Mouse (Mus musculus) common myeloid progenitor, adult 5-6 weeks (primary cell): ENCODE measurements around the gene Pou6f1. TPM values are rescaled to one million over a fixed set of nuclear protein-coding genes. Genes with fewer than 3 reads are reported as not detected.
"Not testable (repeated sequence)": the region's sequence is repeated elsewhere in the genome, so short reads cannot be mapped to it uniquely, and the experiment has no call there.

ENCODE experiments used
- ATAC-seq: replicated peaks from 2 replicates; pipeline ENCODE4 v1.8.0; 2016; ENCODE audit warnings: low read depth, mild to moderate bottlenecking, moderate TSS enrichment, inconsistent platforms; ENCODE audit not compliant: poor library complexity, severe bottlenecking
- total RNA-seq: library from RNA; stranded (forward); fragments of 200-1000, 187-1606 nt; gene quantifications from 2 replicates; pipeline ENCODE4 v1.2.3, GENCODE M21; 2017

Gene Pou6f1
- total RNA-seq, 1 experiment from 2014 or later, result 1.4 TPM

GRCm38 (mm10) chr15:100622164-100622563, 22.4 kb upstream of the Pou6f1 start:
- peak; percentile 71 for ATAC-seq

- peak; percentile 15; the same call in 1 of the 2 replicates for ATAC-seq
Observed at GRCm38 (mm10) chr15:100621671-100622070, 21.9 kb upstream of the Pou6f1 start.

- no peak for ATAC-seq
Observed at GRCm38 (mm10) chr15:100619200-100619599, 19.4 kb upstream of the Pou6f1 start.

- ATAC-seq, result no peak
Observed at GRCm38 (mm10) chr15:100616221-100616620, 16.4 kb upstream of the Pou6f1 start.

- peak; percentile 53 for ATAC-seq
Observed at GRCm38 (mm10) chr15:100615825-100616220, 16.0 kb upstream of the Pou6f1 start.

- ATAC-seq, result peak; percentile 69
Observed at GRCm38 (mm10) chr15:100614996-100615824, 15.4 kb upstream of the Pou6f1 start, which contains the start of gene Dazap2. Dazap2 (plus strand) TSS chr15:100615349.

GRCm38 (mm10) chr15:100614218-100614995, 14.6 kb upstream of the Pou6f1 start:
- peak; percentile 28 for ATAC-seq

GRCm38 (mm10) chr15:100613584-100613983, 13.8 kb upstream of the Pou6f1 start:
- peak; percentile 43 for ATAC-seq

GRCm38 (mm10) chr15:100612432-100612831, 12.6 kb upstream of the Pou6f1 start:
- no peak for ATAC-seq

GRCm38 (mm10) chr15:100611951-100612350, 12.2 kb upstream of the Pou6f1 start:
- ATAC-seq, result no peak

- ATAC-seq, result not testable (repeated sequence)
Observed at GRCm38 (mm10) chr15:100606677-100607076, 6.9 kb upstream of the Pou6f1 start.

GRCm38 (mm10) chr15:100601669-100602068, 1.9 kb upstream of the Pou6f1 start:
- ATAC-seq, result no peak

GRCm38 (mm10) chr15:100600696-100601272, 1.0 kb upstream of the Pou6f1 start:
- ATAC-seq, result no peak

- ATAC-seq, result peak; percentile 74
Observed at GRCm38 (mm10) chr15:100600047-100600695, 387 bp upstream of the Pou6f1 start.

- peak; percentile 45 for ATAC-seq
Observed at GRCm38 (mm10) chr15:100598883-100599275, 905 bp downstream of the Pou6f1 start.

- ATAC-seq, result no peak
Observed at GRCm38 (mm10) chr15:100598287-100598882, 1.4 kb downstream of the Pou6f1 start.

- ATAC-seq, result no peak
Observed at GRCm38 (mm10) chr15:100592817-100593216, 7.0 kb downstream of the Pou6f1 start.

- no peak for ATAC-seq
Observed at GRCm38 (mm10) chr15:100590436-100590835, 9.3 kb downstream of the Pou6f1 start.

GRCm38 (mm10) chr15:100588297-100588696, 11.5 kb downstream of the Pou6f1 start:
- ATAC-seq, result peak; percentile 68

GRCm38 (mm10) chr15:100587166-100587565, 12.6 kb downstream of the Pou6f1 start:
- ATAC-seq, result no peak
